Mouse (Mus musculus) liver, embryonic 16.5 days (tissue): ENCODE measurements around the gene Rnf212. TPM values are rescaled to one million over a fixed set of nuclear protein-coding genes. Genes with fewer than 3 reads are reported as not detected.

ENCODE experiments used
- ATAC-seq: fragments of 200-750 bp; cut with Nextera tagmentation; 2 replicates; pipeline ENCODE4 v1.8.0; 2017; ENCODE audit warnings: low read depth, mild to moderate bottlenecking, moderate number of reproducible peaks, moderate library complexity
- H3K27ac ChIP-seq: fragments of 300-500 bp; sonication (generic); 2 replicates; pipeline ENCODE4 v1.5.1; 2014; ENCODE audit warnings: mild to moderate bottlenecking, low read length
- H3K27me3 ChIP-seq: fragments of 300-500 bp; sonication (generic); 2 replicates; pipeline ENCODE4 v1.6.1; 2014; ENCODE audit warnings: low read depth, low read length, mixed read lengths; ENCODE audit not compliant: control insufficient read depth, insufficient read depth
- H3K36me3 ChIP-seq: fragments of 300-500 bp; sonication (generic); 2 replicates; pipeline ENCODE4 v1.6.1; 2014; ENCODE audit warnings: mild to moderate bottlenecking; ENCODE audit not compliant: control insufficient read depth, insufficient read depth
- H3K4me1 ChIP-seq: fragments of 300-500 bp; sonication (generic); 2 replicates; pipeline ENCODE4 v1.6.1; 2014; ENCODE audit warnings: low read depth, low read length, mixed read lengths; ENCODE audit not compliant: control insufficient read depth
- H3K4me2 ChIP-seq: fragments of 300-500 bp; sonication (generic); 2 replicates; pipeline ENCODE4 v1.6.1; 2014; ENCODE audit warnings: low read depth, low read length, mixed read lengths
- H3K4me3 ChIP-seq: fragments of 300-500 bp; sonication (generic); 2 replicates; pipeline ENCODE4 v1.5.1; 2014; ENCODE audit warnings: low read depth, mild to moderate bottlenecking, low read length
- H3K9ac ChIP-seq: fragments of 300-500 bp; sonication (generic); 2 replicates; pipeline ENCODE4 v1.6.1; 2014; ENCODE audit warnings: low read depth, low read length
- H3K9me3 ChIP-seq: fragments of 300-500 bp; sonication (generic); replicated peaks from 2 replicates; pipeline ENCODE4 v1.6.1; 2016; ENCODE audit warnings: low read length; ENCODE audit not compliant: control insufficient read depth
- whole genome bisulfite sequencing: fragments of 180-500 bp; shearing (Covaris S2); extraction: QIAGEN DNeasy Blood & Tissue Kit; methylation state at CpG from one replicate; pipeline ENCODE4 v1.1.7; 2014; ENCODE audit not compliant: insufficient replicate concordance; 5-methylcytosine and 5-hydroxymethylcytosine counted together
- polyA plus RNA-seq: library from polyadenylated mRNA; unstranded; fragments of >200 nt; fragmentation: Nextera tagmentation; extraction: Ambion mirVana; gene quantifications from 2 replicates; pipeline ENCODE4 v1.2.1, GENCODE M21; 2015

The Rnf212 gene
- polyA plus RNA-seq, 1 experiment from 2014 or later, result 2.3 TPM

DNA sequence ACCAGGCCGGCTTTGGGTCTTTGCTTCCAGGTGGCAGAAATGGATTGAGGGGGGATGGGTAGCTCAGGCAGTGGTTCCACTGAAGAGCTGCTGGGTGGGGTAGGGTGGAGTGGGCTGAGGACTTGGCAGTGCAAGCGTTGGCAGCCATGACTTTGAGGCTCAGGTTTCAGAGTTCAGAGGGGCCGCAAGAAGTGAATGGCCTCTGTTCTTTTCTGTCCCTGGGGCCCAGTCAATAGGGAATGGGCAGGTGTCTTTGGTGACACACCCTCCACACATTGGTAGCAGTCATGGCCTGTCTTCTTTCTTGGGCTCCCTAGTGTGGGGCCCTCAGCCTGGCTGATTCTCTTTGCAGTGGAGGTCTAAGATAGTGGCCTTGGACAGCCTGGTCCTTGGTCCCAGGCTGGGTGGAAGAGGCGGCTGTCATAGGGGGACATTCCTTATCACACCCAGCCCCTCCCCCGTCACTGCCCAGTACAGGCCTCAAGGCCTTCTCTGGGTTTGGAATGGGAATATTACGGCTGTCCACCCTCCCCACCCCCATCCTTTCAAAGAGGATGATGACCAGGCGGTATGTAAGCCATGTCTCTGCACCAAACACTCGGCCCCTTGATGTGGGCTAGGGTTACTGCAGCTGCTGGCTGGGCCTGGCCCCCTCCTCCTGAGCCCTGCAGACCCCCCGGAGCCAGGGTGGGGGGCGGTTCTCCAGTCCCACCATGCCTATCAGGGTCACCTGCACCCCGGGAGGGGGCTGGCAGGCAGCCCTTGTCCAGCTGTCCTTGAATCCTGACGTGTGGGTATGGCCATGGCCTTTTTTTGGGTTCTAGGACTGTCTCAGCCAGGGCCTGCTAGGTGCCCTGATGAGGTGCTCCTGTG, 70.8 kb downstream of the Rnf212 start:
- H3K9me3 ChIP-seq, result no peaks in the 10 kb centered on the region
- H3K27ac ChIP-seq, result no peak overlapping the region
- H3K27me3 ChIP-seq, result no peaks in the 10 kb centered on the region
- H3K36me3 ChIP-seq, result peaks cover 4% of the 10 kb centered on the region
- H3K9ac ChIP-seq, result no peak overlapping the region
- WGBS, result 70% methylated on average over 12 of the region's 12 CpGs
- H3K4me1 ChIP-seq, result peaks cover 20% of the 10 kb centered on the region
- no peak for ATAC-seq
- no peak overlapping the region for H3K4me2 ChIP-seq
- no peak overlapping the region for H3K4me3 ChIP-seq

DNA sequence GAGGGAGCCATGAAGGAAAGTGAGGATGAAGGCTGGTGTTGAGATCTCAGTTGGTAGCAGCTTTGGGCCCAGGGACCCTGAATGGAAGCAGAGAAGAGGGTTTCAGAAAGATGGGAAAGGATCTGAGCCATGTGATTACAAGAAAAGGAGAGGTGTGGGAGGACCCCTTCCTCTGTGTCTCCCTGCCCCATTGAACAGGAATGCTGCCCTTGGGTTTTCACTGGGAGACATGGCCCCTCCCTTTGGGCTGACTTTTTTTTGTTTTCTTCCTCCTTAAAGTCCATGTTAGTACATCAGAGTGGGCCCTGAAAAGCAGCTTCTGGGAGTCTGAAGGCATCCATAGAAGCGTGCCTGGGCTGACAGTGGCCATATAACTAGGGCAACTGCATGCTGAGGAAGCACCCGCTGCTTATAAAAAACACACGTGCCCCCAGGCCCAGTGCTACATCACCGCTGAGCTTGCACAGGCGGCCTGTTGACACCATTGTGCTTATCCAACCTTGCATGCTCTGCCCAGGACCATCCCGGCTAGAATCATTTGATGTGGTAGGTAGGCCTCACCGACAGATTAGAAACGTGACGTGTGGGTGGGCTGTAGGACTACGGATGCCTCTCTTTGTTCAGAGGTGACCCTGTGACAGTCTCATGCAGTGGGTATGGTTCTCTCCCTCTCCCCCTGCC, 73.3 kb downstream of the Rnf212 start:
- no peak for ATAC-seq
- Histone ChIP-seq H3K4me1 (peaks cover 2% of the 10 kb centered on the region; the same call in 1 of the 2 replicates), H3K4me2 (no peak overlapping the region), H3K27me3 (no peaks in the 10 kb centered on the region), H3K9me3 (no peaks in the 10 kb centered on the region), H3K27ac (0 out of 2 replicates have a peak overlapping the region, but pooled peaks have one; percentile 14), H3K4me3 (no peak overlapping the region), H3K9ac (no peak overlapping the region), H3K36me3 (peaks cover 4% of the 10 kb centered on the region)
- WGBS, result 80% methylated on average over 10 of the region's 10 CpGs

DNA sequence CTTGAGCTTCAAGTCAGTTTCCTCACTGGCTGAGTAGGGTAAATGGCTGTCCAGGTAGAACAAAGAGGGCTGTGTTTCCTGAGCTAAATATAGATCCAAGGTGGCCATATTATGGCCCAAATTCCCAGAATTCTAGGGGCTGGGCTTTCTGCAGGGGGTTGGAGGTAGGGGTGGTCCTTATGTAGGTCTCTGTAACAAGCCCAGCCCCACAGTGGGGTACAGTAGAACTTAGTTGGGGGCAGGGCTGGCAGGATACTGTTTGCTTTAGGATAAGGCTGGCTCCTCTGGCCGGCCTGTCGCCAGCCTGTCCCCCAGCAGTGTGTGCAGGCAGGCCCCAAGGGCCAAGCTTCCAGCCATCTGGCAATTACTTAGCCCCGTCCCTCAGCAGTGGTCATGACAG, 74.4 kb downstream of the Rnf212 start:
- H3K4me2 ChIP-seq, result no peak overlapping the region
- H3K27ac ChIP-seq, result no peak overlapping the region
- H3K27me3 ChIP-seq, result no peaks in the 10 kb centered on the region
- H3K4me1 ChIP-seq, result peaks cover 9% of the 10 kb centered on the region
- H3K4me3 ChIP-seq, result no peak overlapping the region
- no peaks in the 10 kb centered on the region; the same call in 1 of the 2 replicates for H3K36me3 ChIP-seq
- H3K9me3 ChIP-seq, result no peaks in the 10 kb centered on the region
- WGBS, result 60% methylated on average over 3 of the region's 3 CpGs
- ATAC-seq, result peak; percentile 25; the same call in 1 of the 2 replicates
- no peak overlapping the region for H3K9ac ChIP-seq

DNA sequence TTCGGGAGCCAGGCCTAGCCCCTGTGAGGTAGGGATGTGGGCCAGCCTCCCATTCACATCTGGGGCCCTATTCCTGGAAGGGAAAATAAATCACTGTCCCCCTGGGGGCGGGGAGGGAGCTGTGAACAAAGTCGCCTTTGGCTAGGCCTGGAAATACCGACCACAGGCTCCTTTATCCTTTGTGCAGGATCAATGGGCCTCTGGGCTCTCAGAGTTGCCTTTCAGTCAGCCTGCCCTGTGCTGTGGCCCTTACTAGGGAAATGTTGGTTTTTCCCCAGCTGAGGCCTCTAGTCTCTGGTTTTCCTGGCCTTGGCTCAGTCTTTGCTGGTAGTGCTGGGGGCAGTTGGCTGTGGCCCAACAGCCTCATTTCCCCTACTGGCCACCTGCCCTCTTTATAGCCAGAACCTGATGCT, 77.4 kb downstream of the Rnf212 start:
- no peaks in the 10 kb centered on the region for H3K27me3 ChIP-seq
- no peak overlapping the region for H3K9ac ChIP-seq
- H3K4me3 ChIP-seq, result no peak overlapping the region
- no peaks in the 10 kb centered on the region for H3K9me3 ChIP-seq
- no peak overlapping the region for H3K4me2 ChIP-seq
- H3K36me3 ChIP-seq, result no peaks in the 10 kb centered on the region
- no peak overlapping the region for H3K27ac ChIP-seq
- peaks cover 27% of the 10 kb centered on the region for H3K4me1 ChIP-seq
- ATAC-seq, result no peak
- 66% methylated on average over 4 of the region's 4 CpGs for WGBS

DNA sequence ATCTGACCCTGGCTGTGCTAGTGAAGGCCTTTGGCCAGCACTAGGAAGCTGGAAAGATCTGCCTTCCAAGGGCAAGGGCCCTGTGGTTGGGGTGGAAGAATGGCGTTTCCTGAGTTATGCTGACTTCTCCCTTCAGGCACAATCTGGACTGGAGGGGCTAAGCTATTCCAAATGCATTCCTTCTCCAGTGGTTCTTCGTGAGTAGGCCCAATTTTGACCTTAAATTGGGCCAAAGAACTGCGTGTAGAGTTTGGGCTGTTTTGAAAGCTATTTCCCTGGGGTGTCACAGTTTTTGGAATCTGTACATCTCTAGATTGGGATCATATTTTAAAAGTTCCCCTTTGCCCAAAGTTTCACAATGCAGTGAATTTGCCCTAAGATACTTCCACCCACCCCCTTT, 78.2 kb downstream of the Rnf212 start:
- 73% methylated on average over 3 of the region's 3 CpGs for WGBS
- Histone ChIP-seq H3K27me3 (no peaks in the 10 kb centered on the region), H3K4me1 (peaks cover 35% of the 10 kb centered on the region), H3K27ac (no peak overlapping the region), H3K9ac (no peak overlapping the region), H3K4me3 (no peak overlapping the region), H3K36me3 (no peaks in the 10 kb centered on the region), H3K4me2 (no peak overlapping the region), H3K9me3 (no peaks in the 10 kb centered on the region)
- no peak for ATAC-seq

DNA sequence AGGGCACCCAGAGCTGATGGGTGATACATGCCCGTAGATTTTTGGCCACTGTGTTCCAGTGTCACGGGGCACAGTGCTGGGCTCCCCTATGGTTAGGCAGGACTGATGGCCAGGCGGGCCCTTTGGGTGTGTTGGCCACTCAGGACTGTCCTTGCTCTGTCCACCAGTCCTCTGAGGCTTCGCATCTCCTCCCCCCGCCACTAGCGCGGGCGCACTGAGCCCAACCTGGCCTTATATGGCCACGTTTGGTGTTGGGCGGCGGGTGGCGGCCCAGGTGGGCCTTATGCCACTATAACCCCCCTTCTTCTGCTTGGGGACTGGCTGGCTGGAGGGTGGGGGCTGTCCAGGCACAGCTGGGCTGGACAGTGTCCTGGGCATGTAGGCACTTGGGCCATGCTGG, 78.9 kb downstream of the Rnf212 start:
- H3K36me3 ChIP-seq, result no peaks in the 10 kb centered on the region
- no peaks in the 10 kb centered on the region for H3K9me3 ChIP-seq
- no peaks in the 10 kb centered on the region for H3K27me3 ChIP-seq
- no peak for ATAC-seq
- H3K4me3 ChIP-seq, result no peak overlapping the region
- H3K4me1 ChIP-seq, result peaks cover 37% of the 10 kb centered on the region
- H3K9ac ChIP-seq, result no peak overlapping the region
- H3K27ac ChIP-seq, result no peak overlapping the region
- H3K4me2 ChIP-seq, result no peak overlapping the region
- 84% methylated on average over 12 of the region's 12 CpGs for whole genome bisulfite sequencing

DNA sequence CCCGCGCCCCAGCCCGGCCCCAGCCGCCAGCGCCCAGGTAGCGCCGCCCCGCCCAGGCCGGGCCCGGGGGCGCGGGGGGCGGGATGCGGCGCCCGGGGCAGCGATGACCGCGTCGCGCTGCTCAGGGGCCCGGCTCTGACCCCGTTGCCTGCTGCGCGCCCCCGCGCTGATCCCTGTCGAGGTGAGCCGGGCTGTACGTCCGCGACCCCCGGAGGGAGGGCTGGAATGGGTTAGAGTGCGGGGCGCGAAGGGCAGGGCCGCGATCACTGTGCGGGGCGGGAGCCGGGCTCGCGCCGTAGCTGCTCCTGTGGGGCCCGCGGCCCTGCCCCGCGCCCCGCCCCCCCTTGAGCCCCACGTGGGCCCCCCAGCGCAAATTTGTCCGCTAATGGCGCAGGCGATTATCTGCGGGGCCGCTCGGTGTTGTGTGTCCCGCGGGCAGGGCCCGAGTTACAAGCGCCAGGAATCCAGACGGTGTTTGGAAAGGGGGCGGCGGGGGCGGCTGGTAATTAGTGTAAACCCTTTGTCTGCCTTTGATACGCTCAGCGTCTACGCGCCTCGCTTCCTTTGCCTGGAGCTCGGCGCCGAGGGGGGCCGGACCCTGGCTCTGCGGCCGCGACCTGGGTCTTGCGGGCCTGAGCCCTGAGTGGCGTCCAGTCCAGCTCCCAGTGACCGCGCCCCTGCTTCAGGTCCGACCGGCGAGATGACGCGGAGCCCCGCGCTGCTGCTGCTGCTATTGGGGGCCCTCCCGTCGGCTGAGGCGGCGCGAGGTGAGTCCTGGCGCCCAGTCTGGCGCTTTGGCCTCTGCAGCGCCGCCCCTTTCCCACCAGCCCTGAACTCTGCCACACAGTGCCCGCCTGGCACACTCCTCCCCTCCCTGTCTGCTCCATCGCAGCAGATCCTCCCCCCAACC, 80.2 kb downstream of the Rnf212 start:
- Histone ChIP-seq H3K27me3 (no peaks in the 10 kb centered on the region), H3K9me3 (no peaks in the 10 kb centered on the region), H3K4me2 (peak overlapping the region; percentile 82), H3K4me1 (peaks cover 35% of the 10 kb centered on the region), H3K4me3 (peak overlapping the region; percentile 75), H3K36me3 (no peaks in the 10 kb centered on the region), H3K27ac (peak overlapping the region; percentile 57; the same call in 1 of the 2 replicates), H3K9ac (peak overlapping the region; percentile 83)
- peak; percentile 53 for ATAC-seq
- WGBS, result under 1% methylated on average over 76 of the region's 99 CpGs

DNA sequence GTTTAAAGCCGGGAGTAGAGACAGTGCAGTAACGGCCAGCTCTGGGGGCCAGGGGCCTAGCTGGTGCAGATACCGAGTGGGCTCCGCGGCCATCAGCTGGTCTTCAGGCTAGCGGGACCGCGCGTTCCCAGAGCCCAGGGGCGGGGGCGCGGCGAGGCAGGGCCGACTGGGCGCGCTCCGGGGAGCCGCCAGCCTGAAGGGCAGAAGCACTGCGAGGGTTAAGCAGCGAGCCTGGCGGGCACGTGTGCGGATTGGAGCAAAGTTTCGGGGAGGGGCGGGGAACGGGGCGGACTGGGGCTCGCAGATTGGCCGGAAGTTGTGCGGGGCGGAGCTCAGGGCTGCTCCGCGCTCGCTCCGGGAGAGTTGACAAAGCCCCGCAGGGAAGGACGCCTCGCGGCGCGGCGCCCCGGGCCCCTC, 80.9 kb downstream of the Rnf212 start:
- peak; percentile 96 for ATAC-seq
- Histone ChIP-seq H3K36me3 (no peaks in the 10 kb centered on the region), H3K9ac (peak overlapping the region; percentile 83), H3K4me3 (peak overlapping the region; percentile 75), H3K27ac (peak overlapping the region; percentile 57; the same call in 1 of the 2 replicates), H3K9me3 (no peaks in the 10 kb centered on the region), H3K4me2 (peak overlapping the region; percentile 82), H3K4me1 (peaks cover 35% of the 10 kb centered on the region), H3K27me3 (no peaks in the 10 kb centered on the region)
- 0% methylated on average over 43 of the region's 43 CpGs for WGBS
